Mouse (Mus musculus): ENCODE measurements around the gene Abca7. TPM values are rescaled to one million over a fixed set of nuclear protein-coding genes. Genes with fewer than 3 reads are reported as not detected.

Abca7 gene
- total RNA-seq, 2 experiments from 2014 or later, result 7.7 to 7.9 TPM

GRCm38 (mm10) chr10:79971183-79971497 is 25.2 kb upstream of the Abca7 start:
- intact Hi-C loops (cut with DNase I), result no loop called here
- no peak for DNase-seq

DNA sequence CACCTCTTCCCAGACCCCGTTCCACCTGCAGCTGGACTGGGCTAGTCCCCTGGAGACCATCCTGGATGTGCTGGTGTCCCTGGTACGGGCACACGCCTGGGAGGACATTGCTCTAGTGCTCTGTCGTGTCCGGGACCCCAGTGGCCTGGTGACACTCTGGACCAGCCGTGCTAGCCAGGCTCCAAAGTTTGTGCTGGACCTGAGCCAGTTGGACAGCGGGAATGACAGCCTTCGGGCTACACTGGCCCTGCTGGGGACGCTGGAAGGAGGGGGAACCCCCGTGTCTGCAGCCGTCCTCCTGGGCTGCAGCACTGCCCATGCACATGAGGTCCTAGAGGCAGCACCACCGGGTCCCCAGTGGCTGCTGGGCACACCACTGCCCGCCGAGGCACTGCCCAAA is 23.5 kb upstream of the Abca7 start:
- peak in 1 of 2 experiments; percentile 51 for DNase-seq

GRCm38 (mm10) chr10:79974087-79974486 is 22.2 kb upstream of the Abca7 start:
- no peak for DNase-seq
- intact Hi-C loops (cut with DNase I), result no loop called here

More for the DNA sequence above, 23.5 kb upstream of the Abca7 start:
- intact Hi-C loops (cut with DNase I), result no loop called here

DNA sequence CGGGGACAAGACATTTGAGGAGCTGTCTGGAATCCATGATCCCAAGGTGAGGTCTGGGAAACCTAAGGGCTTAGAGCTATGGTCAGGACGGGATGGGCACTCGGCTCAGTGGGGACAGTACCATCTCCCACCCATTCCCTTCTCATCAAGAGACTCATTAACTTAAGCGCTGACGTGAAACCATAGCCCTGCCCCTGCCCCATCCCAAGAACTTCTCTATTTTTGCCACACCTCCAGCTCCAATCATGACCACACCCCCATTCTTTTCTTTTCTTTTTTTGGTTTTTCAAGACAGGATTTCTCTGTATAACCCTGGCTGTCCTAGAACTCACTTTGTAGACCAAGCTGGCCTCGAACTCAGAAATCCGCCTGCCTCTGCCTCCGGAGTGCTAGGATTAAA is 21.6 kb upstream of the Abca7 start:
- intact Hi-C loops (cut with DNase I), result no loop called here
- DNase-seq, result no peak

- intact Hi-C loops (cut with DNase I), result no loop called here
- no peak for DNase-seq
These were observed 20.1 kb upstream of the Abca7 start for GRCm38 (mm10) chr10:79976071-79976721.

- intact Hi-C loops (cut with DNase I), result no loop called here
- no peak for DNase-seq
These were observed 19.6 kb upstream of the Abca7 start for GRCm38 (mm10) chr10:79976722-79977107.

DNA sequence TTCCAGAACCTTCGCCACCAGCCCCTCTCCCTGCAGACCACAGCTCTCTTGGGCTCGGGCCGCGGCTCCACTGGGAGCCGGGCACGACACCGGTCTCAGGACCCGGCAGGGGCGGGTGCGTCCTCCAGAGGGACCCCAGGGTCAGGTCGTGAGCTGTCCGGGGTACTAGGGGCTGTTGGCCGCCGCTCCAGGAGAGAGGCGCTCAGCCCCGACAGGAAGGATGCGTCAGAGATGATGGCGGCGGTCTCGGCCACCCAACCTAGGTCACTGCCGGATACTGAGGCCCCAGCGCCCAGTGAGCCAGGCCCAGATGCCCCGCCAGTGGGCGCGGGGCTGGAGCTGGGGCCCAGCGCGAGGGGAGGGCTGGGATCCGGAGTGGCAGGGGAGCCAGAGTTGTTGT is 19.0 kb upstream of the Abca7 start:
- intact Hi-C loops (cut with DNase I), result no loop called here
- DNase-seq, result no peak

DNA sequence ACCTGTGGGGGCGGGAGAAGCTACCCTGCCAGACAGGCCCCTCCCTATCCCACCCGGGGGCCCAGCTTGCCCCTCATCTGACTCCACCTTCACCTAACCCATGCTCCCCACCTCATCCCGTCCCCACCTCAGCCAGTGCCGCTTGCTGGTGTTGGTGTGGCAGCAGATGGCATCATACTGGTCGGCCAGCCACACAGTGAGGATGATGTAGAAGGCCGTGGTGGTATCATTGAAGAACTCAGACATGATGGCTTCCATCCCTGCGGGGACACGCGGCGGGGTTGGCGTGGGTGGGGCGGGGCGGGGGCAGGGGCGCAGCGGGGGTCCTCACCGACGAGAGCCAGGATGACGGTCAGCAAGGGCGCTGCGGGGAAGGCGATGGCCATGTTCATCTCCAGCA is 18.2 kb upstream of the Abca7 start:
- intact Hi-C loops (cut with DNase I), result loop anchor here (1.0 kb wide), 1 partner anchor 10 kb away; no protein-coding TSS in a partner anchor
- DNase-seq, result no peak

DNA sequence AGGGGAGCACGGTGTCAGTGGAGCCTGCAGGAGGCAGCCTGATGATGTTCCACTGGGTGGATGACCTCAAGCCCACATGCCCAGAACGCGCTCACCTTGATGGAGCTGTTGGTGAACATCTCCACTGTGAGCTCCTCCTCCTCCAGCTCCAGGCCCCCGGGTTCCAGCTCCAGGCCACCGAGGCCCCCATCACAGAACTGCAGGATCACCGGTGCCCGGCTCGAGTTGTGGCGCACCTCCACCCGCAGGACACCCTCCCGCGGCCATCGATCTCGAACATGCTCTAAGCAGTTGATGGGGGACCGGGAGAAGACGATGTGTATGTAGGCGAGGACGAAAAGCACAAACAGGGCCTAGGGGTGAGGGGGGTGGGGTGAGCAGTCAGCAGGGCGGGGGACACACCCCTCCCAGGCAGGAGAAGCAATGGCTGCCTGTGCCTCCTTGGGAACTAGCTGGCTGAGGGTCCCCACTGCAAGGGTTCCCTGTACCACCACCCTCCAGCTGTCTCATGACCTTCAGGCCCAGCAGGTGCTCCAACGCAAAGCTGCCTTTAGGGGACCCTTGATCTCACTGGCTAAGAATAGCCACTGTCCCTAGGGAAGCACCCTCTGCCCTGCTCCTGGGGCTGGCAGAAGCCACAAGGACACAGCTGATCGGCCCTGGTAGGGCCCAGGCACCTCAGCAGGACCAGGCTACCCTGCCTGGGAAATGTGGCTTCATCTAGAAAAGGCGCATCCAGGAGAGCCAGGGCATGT is 16.7 kb upstream of the Abca7 start:
- no peak for DNase-seq
- intact Hi-C loops (cut with DNase I), result no loop called here

GRCm38 (mm10) chr10:79983205-79983604 is 13.1 kb upstream of the Abca7 start:
- no peak for DNase-seq
- intact Hi-C loops (cut with DNase I), result no loop called here

GRCm38 (mm10) chr10:79983670-79984069 is 12.6 kb upstream of the Abca7 start:
- intact Hi-C loops (cut with DNase I), result loop anchor here (2.0 kb wide), 1 partner anchor 157 kb away; the partner anchor contains the start of gene Cbarp
- DNase-seq, result peak; percentile 58 to 67

- intact Hi-C loops (cut with DNase I), result loop anchor here (2.0 kb wide), 1 partner anchor 156 kb away; the partner anchor contains the start of gene Cbarp
- peak; percentile 85 to 88 for DNase-seq
These were observed 12.0 kb upstream of the Abca7 start, which contains the start of gene Tmem259 for GRCm38 (mm10) chr10:79984195-79984816. TSS of gene Tmem259 (minus strand) at chr10:79984330.

DNA sequence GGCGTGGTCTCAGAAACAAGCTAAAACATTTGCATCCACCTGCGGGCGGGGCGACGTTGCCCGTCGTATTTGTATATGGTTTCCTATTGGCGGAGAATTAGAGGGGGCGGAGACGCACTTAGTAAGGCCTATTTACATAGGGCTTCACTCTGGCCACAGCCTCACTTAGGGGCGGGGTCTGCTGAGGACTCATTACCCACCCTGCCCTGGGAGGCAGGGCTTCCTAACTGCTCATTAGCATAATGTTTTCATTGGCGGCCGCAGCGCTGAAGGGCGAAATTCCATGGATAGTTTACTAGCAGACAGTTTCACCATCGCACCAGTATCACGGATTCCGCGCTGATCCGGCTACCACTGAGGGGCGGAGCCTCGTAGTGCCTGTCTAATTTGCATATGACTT is 11.4 kb upstream of the Abca7 start:
- DNase-seq, result peak; percentile 90 to 94
- intact Hi-C loops (cut with DNase I), result loop anchor here (2.0 kb wide), 1 partner anchor 156 kb away; the partner anchor contains the start of gene Cbarp

DNA sequence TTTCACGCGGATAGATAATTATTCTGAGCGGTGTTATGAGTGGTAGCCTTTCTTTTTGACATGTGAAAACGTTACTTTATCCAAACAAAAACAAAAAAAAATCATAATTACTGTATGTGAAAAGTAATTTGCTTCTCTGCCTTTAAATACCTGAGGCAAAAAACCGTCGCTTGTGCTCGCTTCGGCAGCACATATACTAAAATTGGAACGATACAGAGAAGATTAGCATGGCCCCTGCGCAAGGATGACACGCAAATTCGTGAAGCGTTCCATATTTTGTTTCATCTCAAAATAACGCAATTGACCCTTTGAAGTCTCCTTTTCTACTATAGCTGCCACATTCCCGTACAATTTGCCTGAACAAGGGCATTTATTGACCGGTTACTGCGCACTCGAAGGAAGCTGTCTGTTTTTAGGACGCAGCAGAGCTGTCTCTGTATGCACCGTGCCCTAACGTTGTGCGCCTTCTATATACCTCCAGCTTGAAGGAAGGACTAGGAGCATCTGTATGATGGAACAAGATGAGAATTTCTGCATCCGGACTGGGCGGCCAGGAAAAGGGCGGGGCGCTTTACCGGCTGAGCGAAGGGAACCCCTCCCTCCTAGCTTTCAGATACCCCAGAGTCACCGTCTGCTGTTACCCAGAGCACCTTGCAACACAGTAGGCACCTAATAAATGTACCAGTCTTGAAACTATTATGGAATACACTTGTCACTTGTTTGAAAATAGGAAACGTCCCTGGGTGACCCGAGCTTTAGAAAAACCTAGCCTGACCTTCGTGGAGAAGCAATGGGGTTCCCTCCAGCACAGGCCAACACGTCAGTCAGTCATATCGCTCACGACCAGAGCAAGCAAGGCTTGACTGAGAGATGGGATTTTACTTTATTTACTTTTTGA is 10.7 kb upstream of the Abca7 start:
- intact Hi-C loops (cut with DNase I), result loop anchor here (2.0 kb wide), 1 partner anchor 155 kb away; the partner anchor contains the start of gene Cbarp
- peak; percentile 70 to 73 for DNase-seq

- peak; percentile 49 to 59 for DNase-seq
These were observed 9.9 kb upstream of the Abca7 start for GRCm38 (mm10) chr10:79986232-79986878.

GRCm38 (mm10) chr10:79986963-79987362 is 9.3 kb upstream of the Abca7 start:
- peak; percentile 88 to 93 for DNase-seq
- intact Hi-C loops (cut with DNase I), result loop anchor here (1.0 kb wide), 1 partner anchor 129 kb away; no protein-coding TSS in a partner anchor

More at GRCm38 (mm10) chr10:79986232-79986878, 9.9 kb upstream of the Abca7 start:
- intact Hi-C loops (cut with DNase I), result no loop called here

- DNase-seq, result peak in 1 of 2 experiments; percentile 37
- intact Hi-C loops (cut with DNase I), result loop anchor here (1.0 kb wide), 1 partner anchor 128 kb away; no protein-coding TSS in a partner anchor
These were observed 8.4 kb upstream of the Abca7 start for GRCm38 (mm10) chr10:79987771-79988505.

DNA sequence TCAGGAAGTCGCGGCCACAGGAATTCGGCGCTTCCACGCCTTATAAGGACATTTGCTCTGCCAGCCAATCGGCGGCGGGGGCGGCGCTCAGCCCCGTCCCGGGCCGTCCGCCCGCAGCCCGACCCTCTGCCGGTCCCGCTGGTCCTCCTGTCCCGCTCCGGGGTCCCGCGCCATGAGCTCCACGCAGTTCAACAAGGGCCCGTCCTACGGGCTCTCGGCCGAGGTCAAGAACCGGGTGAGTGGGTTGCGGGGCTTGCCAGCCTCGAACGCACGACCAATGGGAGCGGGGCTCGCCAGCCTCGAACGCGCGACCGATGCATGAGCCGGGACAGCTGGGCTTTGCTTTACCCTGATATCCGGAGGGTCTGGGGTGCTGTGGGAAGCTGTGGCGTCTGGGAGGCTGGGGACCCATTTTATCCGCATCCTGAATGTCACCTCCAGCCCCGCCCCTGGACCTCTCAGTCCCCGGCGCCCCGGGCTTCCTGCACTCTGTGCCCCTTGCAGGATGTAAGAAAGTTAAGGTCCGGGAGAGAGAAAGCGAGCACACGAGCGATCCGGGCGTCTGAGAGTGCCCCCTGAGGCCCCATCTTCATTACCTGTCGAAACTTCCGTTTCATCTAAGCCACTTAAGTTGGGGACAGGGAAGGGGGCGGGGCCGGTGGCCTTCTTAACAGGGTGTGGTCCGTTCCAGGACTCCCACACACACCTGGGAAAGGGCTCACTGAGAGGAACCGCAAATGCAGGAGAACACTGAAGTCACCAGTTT is 7.6 kb upstream of the Abca7 start, which contains the start of gene Cnn2:
TSS of gene Cnn2 (plus strand) at position 79 of the 766 bp plus-strand sequence.
- intact Hi-C loops (cut with DNase I), result no loop called here
- peak; percentile 73 to 81 for DNase-seq

Measured in heart, postnatal 36 days (tissue).